ENCODE assay signal across 19 mouse cellular contexts in the genomic region with DNA sequence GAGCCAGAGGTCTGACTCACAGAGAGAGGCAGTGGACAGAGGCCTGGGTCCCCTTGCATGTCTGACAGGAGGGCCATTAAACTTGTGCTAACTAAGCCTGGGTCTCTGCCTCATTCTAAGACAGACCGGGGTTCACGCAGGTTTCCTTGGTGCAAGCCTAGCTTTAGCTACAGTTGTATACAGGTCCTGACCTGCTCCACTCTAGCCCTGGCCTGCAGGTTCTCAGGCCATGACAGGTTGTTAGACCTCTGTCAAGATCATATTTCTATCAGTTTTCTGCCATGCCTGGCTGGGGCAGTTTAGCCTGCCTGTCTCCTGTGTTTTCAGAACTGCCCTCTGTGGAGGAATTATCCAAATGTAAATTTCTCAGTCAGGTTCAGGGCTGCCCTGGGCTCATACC. TPM values are rescaled to one million over a fixed set of nuclear protein-coding genes. Genes with fewer than 3 reads are reported as not detected.
A peak's percentile ranks its signal among the peaks of the same experiment; 100 is the strongest.
DNase-seq lines count a peak whose midpoint lies in the region; ATAC-seq and TF ChIP-seq lines count a peak whose summit lies in the region.
"Had no signal": no experiment of that assay in that cellular context is flagged by ENCODE, and none has a peak within 500 bp of the region (broad histone marks: within the 10 kb centered on the region; RNA-seq: fewer than 3 reads in every experiment).

No protein-coding gene starts in this region.

- no peak overlapping the region for H3K9ac ChIP-seq in heart, adult 2 months (ENCODE audit: low read depth, low read length)
- no peak overlapping the region for H3K9ac ChIP-seq in kidney, embryonic 15.5 days
- H3K9ac ChIP-seq: embryonic facial prominence, embryonic 13.5 days; liver, embryonic 12.5 days had no signal

- H3K27me3 ChIP-seq in heart, adult 2 months (ENCODE audit: control insufficient read depth, insufficient read depth, low read length), result no peaks in the 10 kb centered on the region
- no peaks in the 10 kb centered on the region for H3K27me3 ChIP-seq in kidney, embryonic 15.5 days
- H3K27me3 ChIP-seq: embryonic facial prominence, embryonic 13.5 days; liver, embryonic 12.5 days; megakaryocyte, embryonic 14.5 days had no signal

- H3K4me2 ChIP-seq in kidney, embryonic 15.5 days, result no peak overlapping the region
- H3K4me2 ChIP-seq: embryonic facial prominence, embryonic 13.5 days; liver, embryonic 12.5 days had no signal

- intact Hi-C loops in heart, adult 2 months (cut with DNase I), result no loop called here
- intact Hi-C loops in heart, postnatal 14 days (cut with DNase I), result no loop called here

- TF ChIP-seq EP300 in heart, adult 2 months (IDR thresholded peaks at IDR 0.05; ENCODE audit: insufficient read depth, low read depth, low read length), result no peak

- no peak for TF ChIP-seq POLR2A in heart, adult 2 months (IDR thresholded peaks at IDR 0.05; ENCODE audit: insufficient read depth, low read depth, low read length)

- no peaks in the 10 kb centered on the region; the same call in 1 of the 2 replicates for H3K79me2 ChIP-seq in heart, adult 2 months (replicated peaks; ENCODE audit: control insufficient read depth, insufficient read depth, low read length)

- no peak overlapping the region for H3K4me3 ChIP-seq in heart, adult 2 months
- no peak overlapping the region for H3K4me3 ChIP-seq in kidney, embryonic 15.5 days (replicated peaks)
- H3K4me3 ChIP-seq: embryonic facial prominence, embryonic 13.5 days; limb, embryonic 10.5 days; liver, embryonic 12.5 days had no signal

- H3K36me3 ChIP-seq in heart, adult 2 months (ENCODE audit: control insufficient read depth, insufficient read depth, low read length), result no peaks in the 10 kb centered on the region
- H3K36me3 ChIP-seq in kidney, embryonic 15.5 days, result no peaks in the 10 kb centered on the region
- H3K36me3 ChIP-seq: embryonic facial prominence, embryonic 13.5 days; G1E; limb, embryonic 10.5 days; liver, embryonic 12.5 days had no signal

- peaks cover 26% of the 10 kb centered on the region for H3K4me1 ChIP-seq in heart, adult 2 months (ENCODE audit: control insufficient read depth, insufficient read depth, low read length)
- H3K4me1 ChIP-seq in kidney, embryonic 15.5 days, result peaks cover 55% of the 10 kb centered on the region

- H3K27ac ChIP-seq in heart, adult 2 months, result peak overlapping the region; percentile 53; the same call in 1 of the 2 replicates
- 0 out of 2 replicates have a peak overlapping the region, but pooled peaks have one; percentile 6 for H3K27ac ChIP-seq in kidney, embryonic 15.5 days
- H3K27ac ChIP-seq: embryonic facial prominence, embryonic 13.5 days; limb, embryonic 10.5 days; liver, embryonic 12.5 days had no signal

- ATAC-seq in kidney, embryonic 15.5 days (replicated peaks; ENCODE audit: low FRiP score), result no peak
- no peak for ATAC-seq in erythroblast, adult 5-6 weeks (replicated peaks; ENCODE audit: low FRiP score, poor library complexity, severe bottlenecking)

- DNase-seq in heart, adult 2 months, result no peak
- no peak for DNase-seq in heart, postnatal 14 days
- no peak for DNase-seq in kidney, postnatal 14 days
- peak; percentile 63 to 81 for DNase-seq in urinary bladder, adult 18-20 months (ENCODE audit: low spot score in 2 of 2)
- no peak for DNase-seq in urinary bladder, postnatal 10 days (ENCODE audit: low spot score)
- DNase-seq in layer of hippocampus, adult 9-10 months (ENCODE audit: low spot score), result no peak
- DNase-seq: cerebellum, adult 11 months; gastrocnemius, postnatal 10 days; lung, adult 2 months; right cerebral cortex, postnatal 14 days; spleen, adult 18-20 months; thymus, adult 2 months had no signal

- TF ChIP-seq CTCF in heart, adult 2 months (IDR thresholded peaks at IDR 0.05), result no peak

- no peaks in the 10 kb centered on the region for H3K9me3 ChIP-seq in kidney, embryonic 15.5 days (replicated peaks)
- H3K9me3 ChIP-seq: embryonic facial prominence, embryonic 13.5 days; limb, embryonic 10.5 days; liver, embryonic 12.5 days had no signal

- 100% methylated on average over 2 of the region's 2 CpGs for WGBS in heart, adult 2 months
- WGBS in kidney, embryonic 15.5 days, result 42% methylated on average over 2 of the region's 2 CpGs

RNA-seq across cellular contexts. Expression of a gene that starts 33.9 kb away (rescaled TPM):
- total RNA-seq in heart, adult 2 months (2021), result 10 to 100 TPM; 35.2 to 42.9 TPM
- 3.7 and 8.8 TPM in 2 replicates for polyA plus RNA-seq in heart, adult 2 months (2012; rRNA removed)
- total RNA-seq in heart, postnatal 14 days (2021), result 10 to 100 TPM; 41.9 to 42.7 TPM
- polyA plus RNA-seq in kidney, embryonic 15.5 days (2015; fragmentation: Nextera tagmentation; extraction: Ambion mirVana), result 47.6 and 49.0 TPM in 2 replicates
- 18.2 and 26.9 TPM in 2 replicates for total RNA-seq in erythroblast, adult 5-6 weeks (2015; ENCODE audit: low replicate concordance)
- total RNA-seq in erythroblast, adult 5-6 weeks (2017; ENCODE audit: low replicate concordance), result 0.51 and 21.3 TPM in 2 replicates
- total RNA-seq: G1E had no signal
- polyA plus RNA-seq: G1E had no signal

Comparison
In these comparisons a context has a peak if more than half of its experiments do, and no peak if none do; other contexts are left out.
1. DNase-seq: peak in urinary bladder, adult 18-20 months (2 of 2); none in heart, adult 2 months (0 of 2), heart, postnatal 14 days (0 of 2), kidney, postnatal 14 days (single experiment), urinary bladder, postnatal 10 days (single experiment) and layer of hippocampus, adult 9-10 months (single experiment).